Mouse (Mus musculus) ES-E14 (cell line): ENCODE data around the gene Slc25a22. TPM values are rescaled to one million over a fixed set of nuclear protein-coding genes. Genes with fewer than 3 reads are reported as not detected.

Experiments used
- DNase-seq: peaks from one replicate; pipeline ENCODE4 v3.0.0-alpha.2; 2013; ENCODE audit warnings: low read depth, low spot score
- H3K27ac ChIP-seq: 2 replicates; pipeline ENCODE4 v1.5.1; 2012; ENCODE audit warnings: low read depth, mild to moderate bottlenecking, low read length, moderate library complexity, mixed read lengths; ENCODE audit not compliant: poor library complexity, insufficient read depth, severe bottlenecking
- H3K36me3 ChIP-seq: 2 replicates; pipeline ENCODE4 v1.6.1; 2012; ENCODE audit warnings: mild to moderate bottlenecking, low read length, moderate library complexity, mixed read lengths; ENCODE audit not compliant: control insufficient read depth, poor library complexity, insufficient read depth, severe bottlenecking
- H3K4me1 ChIP-seq, 2 experiments: fragments of 150-350 bp in 1 of 2; sonication (generic) in 1 of 2; 2 replicates each; pipeline ENCODE4 v1.6.1; 2012; ENCODE audit warnings: low read length in 2 of 2, mild to moderate bottlenecking in 1 of 2, mixed read lengths in 1 of 2; ENCODE audit not compliant: control insufficient read depth in 2 of 2, insufficient read depth in 2 of 2, poor library complexity in 1 of 2
- H3K4me3 ChIP-seq, 2 experiments: fragments of 150-350 bp in 1 of 2; sonication (generic) in 1 of 2; 2 replicates each; pipeline ENCODE4 v1.5.1; 2012; ENCODE audit warnings: low read length in 2 of 2, low read depth in 1 of 2, mild to moderate bottlenecking in 1 of 2, mixed read lengths in 1 of 2; ENCODE audit not compliant: insufficient read depth in 1 of 2, poor library complexity in 1 of 2, severe bottlenecking in 1 of 2
- H3K9ac ChIP-seq: 2 replicates; pipeline ENCODE4 v1.6.1; 2012; ENCODE audit warnings: low read depth, mild to moderate bottlenecking, low read length, mixed read lengths; ENCODE audit not compliant: poor library complexity, insufficient read depth, severe bottlenecking
- H3K9me3 ChIP-seq: fragments of 150-350 bp; sonication (generic); 2 replicates; pipeline ENCODE4 v1.6.1; 2012; ENCODE audit warnings: low read depth, mild to moderate bottlenecking, low read length; ENCODE audit not compliant: control insufficient read depth, insufficient read depth
- CHD2 ChIP-seq: IDR thresholded peaks from 2 replicates; pipeline ENCODE4 v1.6.1; 2014; ENCODE audit warnings: mild to moderate bottlenecking, low read depth, low read length, inconsistent platforms
- HCFC1 ChIP-seq: IDR thresholded peaks from 2 replicates; pipeline ENCODE4 v1.6.1; 2012; ENCODE audit warnings: low read length, inconsistent platforms, borderline replicate concordance; ENCODE audit not compliant: insufficient read depth
- MAFK ChIP-seq: IDR thresholded peaks from 2 replicates; pipeline ENCODE4 v1.6.1; 2014; ENCODE audit warnings: mild to moderate bottlenecking, low read depth, low read length, inconsistent platforms; ENCODE audit not compliant: insufficient read depth
- ZC3H11A ChIP-seq: IDR thresholded peaks from 2 replicates; pipeline ENCODE4 v1.6.1; 2012; ENCODE audit warnings: low read depth, mild to moderate bottlenecking, inconsistent platforms, low read length, borderline replicate concordance
- ZNF384 ChIP-seq: IDR thresholded peaks from 2 replicates; pipeline ENCODE4 v1.6.1; 2012; ENCODE audit warnings: low read depth, low read length, inconsistent platforms
- in situ Hi-C, 2 experiments: fragments of 600-800 bp; cut with MboI; formaldehyde crosslinking; loops; one replicate each; pipeline ENCODE4 v1.15.1; 2025; ENCODE audit warnings: low sequenced_read_pairs in 2 of 2, inconsistent platforms in 1 of 2; ENCODE audit not compliant: unreplicated experiment in 2 of 2
- total RNA-seq: library from RNA; depleted of rRNA; stranded (reverse); fragments of 300-350 nt; gene quantifications from 2 replicates; pipeline ENCODE4 v1.2.3, GENCODE M21; 2012

Slc25a22 gene
- total RNA-seq, 1 experiment: 16.2 TPM

DNA sequence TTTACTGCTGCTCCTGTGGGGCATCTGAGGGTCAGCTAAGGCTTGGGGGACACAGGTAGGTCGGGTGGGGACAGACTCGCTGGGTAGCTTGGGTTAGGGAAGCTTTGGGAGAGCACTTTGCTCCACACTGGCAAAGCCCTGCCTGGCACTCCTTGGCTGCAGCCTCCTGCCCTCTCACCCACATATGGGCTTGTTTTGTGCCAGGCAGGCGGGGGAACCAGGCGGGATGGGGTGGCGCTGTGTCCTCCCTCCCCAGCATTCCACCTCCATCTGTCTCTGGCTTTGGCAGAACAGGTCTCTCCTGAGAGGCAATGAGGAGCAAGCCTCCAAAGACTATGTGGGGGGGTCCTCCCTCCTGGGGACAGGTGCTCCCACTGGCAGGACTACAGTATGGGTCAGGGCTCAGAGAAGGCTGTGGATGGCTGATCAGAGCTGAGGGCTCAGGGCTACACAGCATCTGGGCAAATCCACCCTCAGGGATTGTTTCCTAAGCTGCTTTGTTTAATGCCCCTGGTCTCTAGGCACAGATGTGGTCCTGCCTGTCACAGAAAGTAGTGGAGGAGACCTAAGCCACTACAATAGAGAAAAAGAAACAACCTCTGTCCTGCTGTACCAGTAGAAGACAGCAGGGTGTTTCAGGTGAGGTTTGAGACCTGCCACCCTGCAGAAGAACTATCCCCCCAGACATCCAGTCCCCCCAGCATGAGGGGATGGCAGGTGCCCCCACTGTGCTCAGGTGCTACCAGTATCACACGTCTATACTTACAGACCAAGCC is 4.8 kb downstream of the Slc25a22 start:
- Histone ChIP-seq H3K27ac (no peak overlapping the region), H3K9ac (no peak overlapping the region), H3K9me3 (no peaks in the 10 kb centered on the region), H3K4me3 (no peak overlapping the region), H3K4me1 (peaks cover 4 to 29% of the 10 kb centered on the region in 2 experiments; a peak in 3 of 4 replicates), H3K36me3 (peaks cover 20% of the 10 kb centered on the region; the same call in 1 of the 2 replicates)
- no peak for DNase-seq
- no peak for TF ChIP-seq ZC3H11A
- TF ChIP-seq MAFK: no peak
- no peak for TF ChIP-seq CHD2
- TF ChIP-seq ZNF384: no peak
- no peak for TF ChIP-seq HCFC1
- in situ Hi-C loops: no loop called here

DNA sequence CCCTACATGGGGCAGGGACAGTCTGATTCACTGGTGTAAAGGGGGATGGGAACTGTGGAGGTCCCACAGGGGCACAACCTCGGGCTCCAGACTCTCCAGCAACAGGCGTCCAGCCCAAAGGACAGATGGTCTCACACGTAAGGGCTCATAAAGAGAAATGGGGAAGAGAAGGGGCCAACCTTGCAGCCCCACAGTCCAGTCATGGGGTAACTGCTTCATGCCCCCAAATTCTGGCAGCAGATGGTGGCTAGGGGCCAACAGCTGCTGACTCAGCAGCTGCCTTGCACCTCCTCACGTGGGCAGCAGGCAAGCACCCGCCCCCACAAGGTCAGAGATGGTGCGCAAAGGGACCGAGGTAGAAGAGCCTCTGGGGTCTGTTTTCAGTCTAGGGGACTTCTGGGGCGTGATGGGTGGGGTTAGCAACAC is 5.5 kb downstream of the Slc25a22 start:
- TF ChIP-seq ZNF384: no peak
- TF ChIP-seq MAFK: peak; percentile 74; the same call in 1 of the 2 replicates
- Histone ChIP-seq H3K27ac (no peak overlapping the region), H3K4me1 (peaks cover 4 to 29% of the 10 kb centered on the region in 2 experiments; a peak in 3 of 4 replicates), H3K4me3 (no peak overlapping the region), H3K36me3 (peaks cover 18% of the 10 kb centered on the region; the same call in 1 of the 2 replicates), H3K9me3 (no peaks in the 10 kb centered on the region), H3K9ac (no peak overlapping the region)
- in situ Hi-C loops: no loop called here
- DNase-seq: no peak

DNA sequence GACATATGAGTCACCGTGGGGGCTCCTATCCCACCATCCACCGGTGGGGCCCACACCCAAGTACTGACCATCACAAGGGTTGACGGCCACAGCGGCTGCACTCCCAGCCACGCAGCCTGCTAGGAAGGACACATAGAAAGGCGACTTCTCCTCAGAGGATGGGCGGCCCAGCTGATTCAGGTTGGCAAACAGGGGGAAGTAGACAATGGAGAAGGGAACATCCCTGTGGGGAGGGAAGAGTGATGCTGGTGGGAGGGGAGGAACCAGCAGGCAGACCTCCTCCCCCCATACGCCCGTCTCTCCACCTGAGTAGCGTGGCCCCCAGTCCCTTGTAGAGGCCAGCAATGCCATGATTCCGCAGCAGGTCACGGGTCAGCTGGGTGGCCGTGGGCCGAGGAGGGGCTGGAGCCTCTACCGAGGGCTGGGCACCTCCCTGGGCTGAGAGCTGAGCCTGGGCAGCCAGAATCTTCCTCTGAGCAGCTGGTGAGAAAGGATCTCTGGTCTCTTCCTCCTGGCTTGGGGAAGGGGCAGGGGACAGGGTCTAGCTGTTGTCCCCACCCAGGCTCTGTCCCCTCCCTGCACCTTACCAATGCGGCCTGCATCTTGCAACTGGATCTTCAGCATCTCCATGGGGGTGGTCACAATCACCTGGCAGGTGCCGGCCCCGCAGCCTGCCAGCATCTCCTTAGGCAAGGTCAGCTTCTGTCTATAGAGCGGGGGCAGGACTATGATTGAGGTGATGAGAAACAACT is 6.1 kb downstream of the Slc25a22 start:
- in situ Hi-C loops: no loop called here
- no peak overlapping the region for H3K27ac ChIP-seq
- no peak overlapping the region for H3K9ac ChIP-seq

DNA sequence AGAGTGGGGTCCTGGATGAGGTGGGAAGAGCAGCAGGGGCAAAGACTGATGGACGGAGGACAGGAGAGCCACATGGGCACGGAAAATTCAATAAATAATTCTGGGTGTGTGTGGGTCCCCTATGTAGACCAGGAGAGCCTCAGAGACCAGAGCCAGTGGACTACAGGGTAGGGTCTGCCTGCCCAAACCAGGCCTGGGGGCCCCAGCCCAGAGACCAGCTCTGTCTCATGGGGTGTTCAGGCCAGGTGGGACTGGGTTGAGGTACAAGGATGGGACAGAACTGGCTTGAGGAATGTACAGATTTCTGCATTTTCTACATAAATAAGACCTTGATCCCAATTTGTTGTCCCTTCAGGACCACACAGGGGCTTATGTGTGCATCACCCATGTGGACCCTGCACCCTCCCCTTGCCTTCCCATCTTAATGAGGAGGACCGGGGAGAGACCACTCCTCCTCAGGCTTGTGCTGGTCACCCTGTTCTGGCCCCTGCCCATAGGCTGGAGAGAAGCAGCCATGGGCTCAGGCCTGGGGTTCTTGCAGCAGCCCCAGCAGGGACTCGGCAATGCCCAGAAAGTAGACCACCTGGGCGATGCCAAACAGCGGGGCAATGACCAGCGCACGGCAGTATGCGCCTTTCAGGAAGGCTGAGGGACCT is 7.0 kb downstream of the Slc25a22 start:
- peaks cover 18% of the 10 kb centered on the region; the same call in 1 of the 2 replicates for H3K36me3 ChIP-seq
- peaks cover 0 to 26% of the 10 kb centered on the region in 2 experiments; a peak in 3 of 4 replicates for H3K4me1 ChIP-seq
- no peak overlapping the region; the same call in 1 of the 2 replicates for H3K9ac ChIP-seq
- TF ChIP-seq ZNF384 (no peak), MAFK (no peak), CHD2 (no peak), HCFC1 (no peak), ZC3H11A (no peak)
- H3K27ac ChIP-seq: no peak overlapping the region
- in situ Hi-C loops: no loop called here
- H3K9me3 ChIP-seq: no peaks in the 10 kb centered on the region
- no peak for DNase-seq
- H3K4me3 ChIP-seq: no peak overlapping the region

More for the DNA sequence above, 6.1 kb downstream of the Slc25a22 start:
- Histone ChIP-seq H3K36me3 (peaks cover 18% of the 10 kb centered on the region; the same call in 1 of the 2 replicates), H3K4me1 (peaks cover 3 to 29% of the 10 kb centered on the region in 2 experiments; a peak in 3 of 4 replicates), H3K4me3 (no peak overlapping the region), H3K9me3 (no peaks in the 10 kb centered on the region)
- no peak for TF ChIP-seq CHD2
- TF ChIP-seq HCFC1: no peak
- TF ChIP-seq ZC3H11A: no peak
- no peak for TF ChIP-seq ZNF384
- no peak for TF ChIP-seq MAFK
- no peak for DNase-seq
